Mouse (Mus musculus) myocyte (in vitro differentiated cells): Measurements from ENCODE around the gene Acox2.

Experiments
- CEBPB ChIP-seq: IDR thresholded peaks from 2 replicates; pipeline ENCODE4 v1.6.1; 2011; ENCODE audit warnings: mild to moderate bottlenecking, moderate library complexity; ENCODE audit not compliant: poor library complexity, insufficient read depth, severe bottlenecking
- E2F4 ChIP-seq: IDR thresholded peaks from one replicate; pipeline ENCODE4 v1.6.1; 2011; ENCODE audit warnings: mild to moderate bottlenecking, control low read depth, moderate library complexity; ENCODE audit not compliant: insufficient read depth
- MAX ChIP-seq: IDR thresholded peaks from one replicate; pipeline ENCODE4 v1.6.1; 2011; ENCODE audit warnings: low read depth, mild to moderate bottlenecking, control low read depth
- MYOD1 ChIP-seq, 3 experiments: IDR thresholded peaks; one replicate each; pipeline ENCODE4 v1.6.1; 2011; ENCODE audit warnings: control low read depth in 2 of 3, low read depth in 2 of 3, mild to moderate bottlenecking in 2 of 3, moderate library complexity in 1 of 3; ENCODE audit not compliant: insufficient read length in 2 of 3, control insufficient read depth in 1 of 3
- MYOG ChIP-seq, 3 experiments: IDR thresholded peaks; one replicate each; pipeline ENCODE4 v1.6.1; 2011; ENCODE audit warnings: control low read depth in 2 of 3, low read depth in 2 of 3, mild to moderate bottlenecking in 2 of 3; ENCODE audit not compliant: insufficient read length in 2 of 3, control insufficient read depth in 1 of 3, insufficient read depth in 1 of 3
- POLR2A ChIP-seq: IDR thresholded peaks from one replicate; pipeline ENCODE4 v1.6.1; 2011; ENCODE audit warnings: low read depth, mild to moderate bottlenecking, control low read depth, moderate library complexity; ENCODE audit not compliant: insufficient read length
- POLR2AphosphoS2 ChIP-seq: IDR thresholded peaks from one replicate; pipeline ENCODE4 v1.6.1; 2011; ENCODE audit warnings: low read depth, control low read depth; ENCODE audit not compliant: insufficient read length
- REST ChIP-seq: IDR thresholded peaks from one replicate; pipeline ENCODE4 v1.6.1; 2011; ENCODE audit warnings: mild to moderate bottlenecking, control low read depth, moderate library complexity; ENCODE audit not compliant: insufficient read depth, insufficient read length
- SRF ChIP-seq: IDR thresholded peaks from one replicate; pipeline ENCODE4 v1.6.1; 2011; ENCODE audit warnings: low read depth; ENCODE audit not compliant: control insufficient read depth, insufficient read length
- TCF12 ChIP-seq: IDR thresholded peaks from one replicate; pipeline ENCODE4 v1.6.1; 2011; ENCODE audit warnings: mild to moderate bottlenecking, control low read depth; ENCODE audit not compliant: poor library complexity, insufficient read depth, severe bottlenecking
- TCF3 ChIP-seq: IDR thresholded peaks from one replicate; pipeline ENCODE4 v1.6.1; 2011; ENCODE audit warnings: low read depth, control low read depth; ENCODE audit not compliant: insufficient read length
- USF1 ChIP-seq: IDR thresholded peaks from one replicate; pipeline ENCODE4 v1.6.1; 2011; ENCODE audit warnings: low read depth, mild to moderate bottlenecking, control low read depth, moderate library complexity

DNA sequence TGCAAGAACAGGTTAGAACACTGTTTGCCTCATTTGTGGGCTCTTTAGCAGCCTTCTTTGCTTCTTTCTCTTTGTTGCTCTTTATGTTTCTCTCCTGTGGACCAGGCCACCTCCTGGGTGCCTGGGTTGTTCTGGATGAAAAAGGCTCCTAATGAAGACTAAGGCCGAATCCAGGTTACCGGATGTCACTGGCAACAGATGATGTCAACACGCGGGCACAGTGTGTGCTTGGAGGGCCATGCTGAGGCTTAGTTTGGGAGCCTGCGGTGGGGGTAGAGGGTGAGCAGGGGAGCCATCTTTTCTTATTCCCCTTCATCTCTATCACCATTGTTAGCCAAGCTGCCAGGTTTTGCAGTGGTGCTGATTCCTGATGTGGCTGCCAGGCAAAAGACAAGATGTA lies 51.6 kb downstream of the Acox2 start:
- TF ChIP-seq POLR2A (no peak), E2F4 (no peak), USF1 (no peak), MYOD1 (IDR thresholded peaks at IDR 0.05; ENCODE audit: control insufficient read depth in 1 of 3, insufficient read length in 2 of 3, low read depth in 2 of 3) (no peak), TCF3 (no peak), POLR2AphosphoS2 (no peak), TCF12 (no peak), MYOG (IDR thresholded peaks at IDR 0.05; ENCODE audit: control insufficient read depth in 1 of 3, insufficient read depth in 1 of 3, insufficient read length in 2 of 3, low read depth in 2 of 3) (no peak), MAX (no peak), CEBPB (no peak), REST (no peak), SRF (no peak)
